Mouse (Mus musculus) urinary bladder, adult 18-20 months (tissue): ENCODE measurements around the gene Tmco3.

Experiments used
- DNase-seq, 2 experiments: peaks; one replicate each; pipeline ENCODE4 v3.0.0; 2022; ENCODE audit warnings: low spot score in 2 of 2, mixed read lengths in 2 of 2

The Tmco3 gene

GRCm38 (mm10) chr8:13361865-13362264, 73.9 kb downstream of the Tmco3 start:
- no peak for DNase-seq
